ENCODE assay signal across 8 mouse cellular contexts in the genomic region with DNA sequence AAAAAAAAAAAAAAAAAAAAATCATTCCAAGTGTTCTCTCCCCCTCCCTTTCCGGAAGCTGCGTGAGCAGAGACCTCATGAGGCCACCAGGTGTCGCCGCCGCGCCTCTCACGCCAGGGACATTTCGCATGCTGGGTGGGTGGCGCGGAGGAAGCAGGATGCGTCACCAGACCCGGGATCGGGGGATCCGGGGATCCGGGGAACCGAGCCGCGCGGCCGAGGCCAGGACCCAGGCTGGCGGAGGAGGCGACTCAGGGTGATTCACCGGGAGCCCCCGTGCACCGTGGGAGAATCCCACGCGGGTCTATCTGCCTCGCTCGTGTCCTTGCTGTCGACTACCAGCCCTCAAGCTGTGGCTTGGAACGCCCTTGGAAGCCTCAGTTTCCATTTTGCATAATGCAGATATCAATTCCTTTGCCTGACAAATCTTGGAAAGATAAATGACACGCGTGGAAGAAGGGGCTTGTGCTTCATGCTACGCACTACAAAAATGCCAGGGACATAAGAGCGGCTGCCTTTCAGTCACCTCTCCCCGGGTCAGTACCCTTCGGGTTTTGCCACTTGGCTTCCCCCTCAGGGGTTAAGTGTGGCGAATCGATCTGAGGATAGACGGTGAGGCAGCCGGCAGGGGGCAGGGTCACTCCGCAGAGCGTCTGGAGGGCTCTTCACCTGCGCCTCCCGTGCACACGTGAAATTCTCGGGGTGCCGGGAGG. TPM values are rescaled to one million over a fixed set of nuclear protein-coding genes. Genes with fewer than 3 reads are reported as not detected.
A peak's percentile ranks its signal among the peaks of the same experiment; 100 is the strongest.
DNase-seq lines count a peak whose midpoint lies in the region; ATAC-seq and TF ChIP-seq lines count a peak whose summit lies in the region.

No protein-coding gene starts in this region.

- peak overlapping the region; percentile 75 for H3K9ac ChIP-seq in lung, embryonic 16.5 days (ENCODE audit: low read length)

- H3K4me1 ChIP-seq in cerebellum, adult 2 months (ENCODE audit: control insufficient read depth, insufficient read depth, low read length): peaks cover 19% of the 10 kb centered on the region; the same call in 1 of the 2 replicates
- peaks cover 26% of the 10 kb centered on the region for H3K4me1 ChIP-seq in lung, embryonic 16.5 days (replicated peaks; ENCODE audit: control insufficient read depth, insufficient read depth, low read length)
- H3K4me1 ChIP-seq in thymus, adult 2 months (replicated peaks; ENCODE audit: control insufficient read depth, insufficient read depth, low read length): peaks cover 40% of the 10 kb centered on the region

- WGBS in cerebellum, adult 2 months: under 1% methylated on average over 48 of the region's 48 CpGs
- under 1% methylated on average over 48 of the region's 48 CpGs for WGBS in lung, embryonic 16.5 days
- WGBS in thymus, adult 2 months: under 1% methylated on average over 48 of the region's 48 CpGs

- peak overlapping the region; percentile 89 for H3K4me2 ChIP-seq in lung, embryonic 16.5 days (ENCODE audit: low read depth, low read length)

- ATAC-seq in hematopoietic stem cell, adult 5-6 weeks (replicated peaks in 1 of 2; ENCODE audit: insufficient read depth in 1 of 2, low FRiP score in 2 of 2, low TSS enrichment in 1 of 2, low read depth in 1 of 2, poor library complexity in 2 of 2, severe bottlenecking in 2 of 2): peak; percentile 60 to 70
- ATAC-seq in lung, embryonic 16.5 days (ENCODE audit: low read depth): peak; percentile 44

- peak; percentile 88 for TF ChIP-seq CTCF in cerebellum, adult 2 months (IDR thresholded peaks at IDR 0.05; ENCODE audit: borderline replicate concordance, insufficient read depth, low read depth, low read length)
- TF ChIP-seq CTCF in thymus, adult 2 months (IDR thresholded peaks at IDR 0.05; ENCODE audit: borderline replicate concordance, control insufficient read depth, extremely low read depth, insufficient read depth, low read length, poor library complexity): peak; percentile 93

- no peaks in the 10 kb centered on the region for H3K9me3 ChIP-seq in lung, embryonic 16.5 days (ENCODE audit: control insufficient read depth, low read length)

- DNase-seq in MEL-GATA-1-ER (ENCODE audit: extremely low read depth, low read depth): peak; percentile 70
- peak; percentile 93 to 95 for DNase-seq in cerebellum, adult 2 months
- peak; percentile 87 for DNase-seq in forelimb bud, embryonic 11.5 days (ENCODE audit: low read depth, low spot score)
- peak; percentile 89 for DNase-seq in layer of hippocampus, adult 9-11 months
- DNase-seq in ovary, adult 18-20 months (ENCODE audit: low spot score): peak; percentile 82
- DNase-seq in thymus, adult 2 months: peak; percentile 90

- H3K27me3 ChIP-seq in cerebellum, adult 2 months (ENCODE audit: control insufficient read depth, insufficient read depth, low read length): no peaks in the 10 kb centered on the region
- H3K27me3 ChIP-seq in lung, embryonic 16.5 days (ENCODE audit: control insufficient read depth, insufficient read depth, low read depth, low read length): no peaks in the 10 kb centered on the region; the same call in 1 of the 2 replicates
- H3K27me3 ChIP-seq in thymus, adult 2 months (ENCODE audit: control insufficient read depth, insufficient read depth, low read length): peaks cover 12% of the 10 kb centered on the region; the same call in 1 of the 2 replicates

- peak overlapping the region; percentile 90 for H3K27ac ChIP-seq in cerebellum, adult 2 months (ENCODE audit: insufficient read depth, low read length)
- H3K27ac ChIP-seq in lung, embryonic 16.5 days (ENCODE audit: low read length): peak overlapping the region; percentile 99
- no peak overlapping the region for H3K27ac ChIP-seq in thymus, adult 2 months (ENCODE audit: control insufficient read depth, insufficient read depth, low read length)

- peak; percentile 69 for TF ChIP-seq POLR2A in cerebellum, adult 2 months (IDR thresholded peaks at IDR 0.05; ENCODE audit: borderline replicate concordance, insufficient read depth, low read length)
- TF ChIP-seq POLR2A in thymus, adult 2 months (IDR thresholded peaks at IDR 0.05; ENCODE audit: control insufficient read depth, extremely low read depth, insufficient read depth, low read length, poor library complexity): peak; percentile 6; the same call in 1 of the 2 replicates

- H3K36me3 ChIP-seq in lung, embryonic 16.5 days (ENCODE audit: control insufficient read depth, insufficient read depth, low read length): no peaks in the 10 kb centered on the region
- no peaks in the 10 kb centered on the region for H3K36me3 ChIP-seq in thymus, adult 2 months (ENCODE audit: control insufficient read depth, insufficient read depth, low read length)

- H3K4me3 ChIP-seq in cerebellum, adult 2 months (replicated peaks; ENCODE audit: insufficient read depth, low read depth, low read length): peak overlapping the region; percentile 76
- peak overlapping the region; percentile 59 for H3K4me3 ChIP-seq in lung, embryonic 16.5 days (ENCODE audit: low read length)
- H3K4me3 ChIP-seq in thymus, adult 2 months (ENCODE audit: control insufficient read depth, insufficient read depth, low read length): peak overlapping the region; percentile 61

RNA-seq across cellular contexts. Expression of gene Gadd45b, which starts 1.1 kb away (rescaled TPM):
- 30.6 and 33.3 TPM in 2 replicates for polyA plus RNA-seq in cerebellum, adult 2 months (2012; rRNA removed)
- total RNA-seq in hematopoietic stem cell, adult 5-6 weeks (2017): 24.2 and 25.4 TPM in 2 replicates
- 57.3 and 63.6 TPM in 2 replicates for polyA plus RNA-seq in lung, embryonic 16.5 days (2015; fragmentation: Nextera tagmentation; extraction: Ambion mirVana)
- 36.2 and 53.2 TPM in 2 replicates for polyA plus RNA-seq in thymus, adult 2 months (2012; rRNA removed)

RNA-seq across cellular contexts. Expression of gene Lmnb2, which starts 10.7 kb away (rescaled TPM):
- 39.0 and 42.8 TPM in 2 replicates for polyA plus RNA-seq in cerebellum, adult 2 months (2012; rRNA removed)
- total RNA-seq in hematopoietic stem cell, adult 5-6 weeks (2017): 34.0 and 35.9 TPM in 2 replicates
- polyA plus RNA-seq in lung, embryonic 16.5 days (2015; fragmentation: Nextera tagmentation; extraction: Ambion mirVana): 52.6 and 52.7 TPM in 2 replicates
- polyA plus RNA-seq in thymus, adult 2 months (2012; rRNA removed): 44.2 and 52.7 TPM in 2 replicates

RNA-seq across cellular contexts. Expression of gene Timm13, which starts 28.0 kb away (rescaled TPM):
- polyA plus RNA-seq in cerebellum, adult 2 months (2012; rRNA removed): 208 and 217 TPM in 2 replicates
- 22.3 and 48.7 TPM in 2 replicates for total RNA-seq in hematopoietic stem cell, adult 5-6 weeks (2017)
- polyA plus RNA-seq in lung, embryonic 16.5 days (2015; fragmentation: Nextera tagmentation; extraction: Ambion mirVana): 284 and 297 TPM in 2 replicates
- polyA plus RNA-seq in thymus, adult 2 months (2012; rRNA removed): 227 and 310 TPM in 2 replicates

RNA-seq across cellular contexts. Expression of gene Tmprss9, which starts 57.1 kb away (rescaled TPM):
- 0.41 and 0.74 TPM in 2 replicates for polyA plus RNA-seq in cerebellum, adult 2 months (2012; rRNA removed)
- total RNA-seq in hematopoietic stem cell, adult 5-6 weeks (2017): not detected in 2 replicates
- 0.08 TPM in 1 of 2 replicates, not detected in the other for polyA plus RNA-seq in lung, embryonic 16.5 days (2015; fragmentation: Nextera tagmentation; extraction: Ambion mirVana)
- polyA plus RNA-seq in thymus, adult 2 months (2012; rRNA removed): 0.23 and 0.28 TPM in 2 replicates
